Mouse (Mus musculus) retina, embryonic 14.5 days (tissue): ENCODE data around the gene Eif4h.
A peak's percentile ranks its signal among the peaks of the same experiment; 100 is the strongest.

Experiments
- DNase-seq: peaks from one replicate; pipeline ENCODE4 v3.0.0-alpha.2; 2015; ENCODE audit warnings: low spot score

The Eif4h gene

GRCm38 (mm10) chr5:134607121-134607520 is 32.2 kb downstream of the Eif4h start:
- no peak for DNase-seq

- DNase-seq, result no peak
These were observed 33.0 kb downstream of the Eif4h start for GRCm38 (mm10) chr5:134606314-134606713.

- DNase-seq, result no peak
These were observed 34.9 kb downstream of the Eif4h start for GRCm38 (mm10) chr5:134604376-134604775.

DNA sequence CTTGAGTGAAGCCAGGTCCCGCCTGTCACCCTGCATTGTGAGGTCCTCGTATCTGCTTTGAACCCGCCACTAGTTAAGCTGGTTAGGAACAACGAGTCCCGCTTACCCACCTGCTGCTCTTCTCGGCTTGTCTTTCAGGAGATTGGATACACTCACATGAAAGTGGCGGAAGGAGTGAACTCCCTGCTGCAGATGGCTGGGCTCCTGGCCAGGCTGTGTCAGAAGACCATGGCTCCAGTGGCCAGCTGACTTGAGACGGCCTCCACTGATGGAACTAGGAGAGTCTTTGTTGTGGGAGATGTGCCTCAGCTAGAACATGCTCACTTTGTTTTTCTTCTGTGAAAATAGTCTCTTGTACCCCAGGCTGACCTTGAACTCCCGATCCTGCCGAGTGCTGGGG is 41.6 kb downstream of the Eif4h start:
- no peak for DNase-seq

- DNase-seq, result no peak
These were observed 46.2 kb downstream of the Eif4h start for GRCm38 (mm10) chr5:134593093-134593492.

- DNase-seq, result no peak
These were observed 47.2 kb downstream of the Eif4h start for GRCm38 (mm10) chr5:134592026-134592581.

- no peak for DNase-seq
These were observed 49.4 kb downstream of the Eif4h start for GRCm38 (mm10) chr5:134589900-134590299.

DNA sequence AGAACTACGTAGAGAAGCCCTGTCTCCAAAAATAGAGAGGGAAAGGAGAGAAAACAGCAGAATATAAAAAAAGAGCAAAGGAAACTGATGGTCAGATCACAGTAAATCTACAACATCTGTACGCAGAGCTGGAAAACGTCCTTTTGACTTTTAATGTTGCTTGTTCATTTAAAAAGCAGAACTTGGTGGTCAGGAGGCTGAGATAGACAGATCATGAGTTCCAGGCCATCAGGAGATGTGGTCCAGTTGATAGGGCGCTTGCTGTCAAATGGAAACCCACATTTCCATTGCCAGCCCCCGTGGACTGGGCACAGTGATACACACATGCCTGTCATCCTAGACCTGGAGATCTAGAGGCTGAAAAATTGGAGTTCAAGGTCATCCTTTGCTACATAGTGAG is 54.5 kb downstream of the Eif4h start:
- no peak for DNase-seq

GRCm38 (mm10) chr5:134583884-134584213 is 55.4 kb downstream of the Eif4h start:
- DNase-seq, result no peak

GRCm38 (mm10) chr5:134583006-134583883 is 56.0 kb downstream of the Eif4h start:
- DNase-seq, result no peak

DNA sequence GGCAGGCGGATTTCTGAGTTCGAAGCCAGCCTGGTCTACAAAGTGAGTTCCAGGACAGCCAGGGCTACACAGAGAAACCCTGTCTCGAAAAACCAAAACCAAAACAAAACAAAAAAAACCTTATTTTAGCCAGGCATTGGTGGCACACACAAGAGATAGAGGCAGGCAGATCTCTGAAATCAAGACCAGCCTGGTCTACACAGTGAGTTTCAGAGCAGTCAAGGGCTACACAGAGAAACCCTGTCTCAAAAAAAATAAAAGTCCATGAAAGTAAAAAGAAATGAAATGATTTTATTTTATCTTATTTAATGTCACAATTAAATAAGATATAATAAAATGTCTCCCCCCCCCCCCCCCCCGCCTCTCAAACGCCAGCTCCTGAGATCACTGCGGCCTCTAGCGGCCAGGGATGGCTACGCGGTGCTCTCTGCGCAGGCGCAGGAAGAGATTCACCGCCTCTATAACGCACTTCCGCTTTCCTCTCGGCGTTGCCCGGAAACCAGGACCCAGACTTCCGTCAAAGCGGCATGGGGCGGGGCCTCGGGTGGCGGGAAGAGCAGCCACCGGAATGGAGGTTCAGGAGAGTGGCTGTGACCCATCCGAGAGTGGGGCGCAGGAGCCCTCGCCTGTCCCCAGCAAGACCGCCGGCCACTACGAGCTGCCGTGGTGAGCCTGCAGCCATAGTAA is 56.9 kb downstream of the Eif4h start:
- peak; percentile 98 for DNase-seq

DNA sequence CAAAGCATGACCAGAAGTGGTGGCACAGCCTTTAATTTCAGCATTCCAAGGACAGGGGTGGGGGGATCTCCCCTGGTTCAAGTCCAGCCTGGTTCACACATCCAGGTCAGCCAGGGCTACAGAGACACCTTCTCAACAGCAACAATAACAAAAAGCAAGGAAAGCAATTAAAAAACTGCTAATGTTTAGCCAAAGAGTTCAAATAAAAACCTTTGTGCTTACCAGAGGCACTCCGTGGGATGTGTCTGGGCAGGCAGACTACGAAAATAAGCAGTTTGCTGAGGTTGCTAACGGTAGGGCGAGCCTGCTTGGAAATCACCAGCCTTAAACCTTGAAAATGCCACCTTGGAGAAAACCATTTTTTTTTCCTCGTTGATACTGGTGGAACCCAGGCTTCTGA is 58.1 kb downstream of the Eif4h start, which contains the start of gene Rfc2:
Gene Rfc2 (plus strand): TSS at position 221 of the 400 bp plus-strand sequence.
- DNase-seq, result no peak

- DNase-seq, result no peak
These were observed 60.2 kb downstream of the Eif4h start for GRCm38 (mm10) chr5:134579135-134579534.

DNA sequence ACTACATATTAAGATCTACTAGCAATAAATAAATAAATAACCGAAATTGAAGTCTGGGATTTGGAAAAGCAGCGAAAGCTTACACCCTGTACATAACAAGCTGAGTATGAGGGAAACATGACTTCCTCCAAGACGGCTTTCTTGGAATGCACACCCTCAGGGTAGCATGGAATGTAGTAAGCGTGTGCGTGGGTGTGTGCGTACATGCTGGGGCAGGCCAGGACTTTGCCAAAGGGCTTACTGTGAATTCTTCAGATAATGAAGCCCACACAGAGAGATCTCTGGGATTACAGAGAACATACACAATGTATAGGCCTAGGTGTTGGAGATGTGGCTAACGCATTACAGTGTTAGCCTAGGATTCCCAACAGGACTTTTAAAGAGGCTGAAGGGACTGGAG is 61.8 kb downstream of the Eif4h start:
- DNase-seq, result no peak

- no peak for DNase-seq
These were observed 62.6 kb downstream of the Eif4h start for GRCm38 (mm10) chr5:134576517-134577220.

- no peak for DNase-seq
These were observed 63.5 kb downstream of the Eif4h start for GRCm38 (mm10) chr5:134575833-134576232.

- DNase-seq, result no peak
These were observed 66.6 kb downstream of the Eif4h start for GRCm38 (mm10) chr5:134572508-134573214.

GRCm38 (mm10) chr5:134571730-134572507 is 67.4 kb downstream of the Eif4h start:
- DNase-seq, result peak; percentile 86
